Mouse (Mus musculus) heart, postnatal 0 days (tissue): ENCODE results near the gene Ppt1. TPM values are rescaled to one million over a fixed set of nuclear protein-coding genes. Genes with fewer than 3 reads are reported as not detected.

Experiments
- ATAC-seq: fragments of 200-750 bp; cut with Nextera tagmentation; 2 replicates; pipeline ENCODE4 v1.8.0; 2017; ENCODE audit warnings: low read depth, moderate number of reproducible peaks, moderate library complexity; ENCODE audit not compliant: insufficient read depth
- DNase-seq: peaks from one replicate; pipeline ENCODE4 v3.0.0-alpha.2; 2016; ENCODE audit warnings: low spot score
- H3K27ac ChIP-seq: fragments of 300-500 bp; sonication (generic); 2 replicates; pipeline ENCODE4 v1.5.1; 2014; ENCODE audit warnings: low read depth, mild to moderate bottlenecking
- H3K27me3 ChIP-seq: fragments of 300-500 bp; sonication (generic); 2 replicates; pipeline ENCODE4 v1.6.1; 2014; ENCODE audit warnings: low read length, mixed read lengths; ENCODE audit not compliant: control insufficient read depth, insufficient read depth
- H3K36me3 ChIP-seq: fragments of 300-500 bp; sonication (generic); replicated peaks from 2 replicates; pipeline ENCODE4 v1.6.1; 2014; ENCODE audit warnings: low read length, mixed read lengths; ENCODE audit not compliant: control insufficient read depth, insufficient read depth
- H3K4me1 ChIP-seq: fragments of 300-500 bp; sonication (generic); 2 replicates; pipeline ENCODE4 v1.6.1; 2014; ENCODE audit warnings: antibody characterized with exemption; ENCODE audit not compliant: control insufficient read depth, insufficient read depth
- H3K4me2 ChIP-seq: fragments of 300-500 bp; sonication (generic); 2 replicates; pipeline ENCODE4 v1.6.1; 2014; ENCODE audit warnings: low read depth, mild to moderate bottlenecking, low read length, moderate library complexity
- H3K4me3 ChIP-seq: fragments of 300-500 bp; sonication (generic); 2 replicates; pipeline ENCODE4 v1.5.1; 2014; ENCODE audit warnings: low read depth, low read length
- H3K9ac ChIP-seq: fragments of 300-500 bp; sonication (generic); replicated peaks from 2 replicates; pipeline ENCODE4 v1.6.1; 2014; ENCODE audit warnings: low read depth, low read length, mixed read lengths
- H3K9me3 ChIP-seq: fragments of 300-500 bp; sonication (generic); replicated peaks from 2 replicates; pipeline ENCODE4 v1.6.1; 2016; ENCODE audit warnings: low read length; ENCODE audit not compliant: control insufficient read depth
- CTCF ChIP-seq: IDR thresholded peaks from 2 replicates; pipeline ENCODE4 v1.5.1; 2016; ENCODE audit warnings: antibody characterized with exemption, control low read depth, low read depth
- EP300 ChIP-seq: IDR thresholded peaks from 2 replicates; pipeline ENCODE4 v1.6.1; 2016; ENCODE audit warnings: antibody characterized with exemption, low read depth
- WGBS: fragments of 180-500 bp; shearing (Covaris S2); extraction: QIAGEN DNeasy Blood & Tissue Kit; methylation state at CpG from one replicate; pipeline ENCODE4 v1.1.7; 2014; 5-methylcytosine and 5-hydroxymethylcytosine counted together
- polyA plus RNA-seq: library from polyadenylated mRNA; unstranded; fragments of >200 nt; fragmentation: Nextera tagmentation; extraction: Ambion mirVana; gene quantifications from 2 replicates; pipeline ENCODE4 v1.2.1, GENCODE M21; 2015
- total RNA-seq: library from RNA; depleted of rRNA; stranded (reverse); fragments of >200 nt; gene quantifications from 2 replicates; pipeline ENCODE4 v1.2.3, GENCODE M21; 2014; ENCODE audit warnings: low replicate concordance; rRNA removed

The Ppt1 gene
- total RNA-seq (30.0 and 37.8 TPM in 2 replicates), polyA plus RNA-seq (42.9 and 45.2 TPM in 2 replicates)

- peak within 1 kb of the TSS; percentile 54 for H3K27ac ChIP-seq
- ATAC-seq (peak; percentile 92), DNase-seq (peak; percentile 89)
- no peaks in the 10 kb centered on the region for H3K36me3 ChIP-seq
- H3K4me3 ChIP-seq = peak within 1 kb of the TSS; percentile 72
- H3K9me3 ChIP-seq = no peaks in the 10 kb centered on the region
- peaks cover 13% of the 10 kb centered on the region for H3K4me1 ChIP-seq
- WGBS = 4% methylated on average over 31 of the region's 31 CpGs
- no peaks in the 10 kb centered on the region for H3K27me3 ChIP-seq
- no peak for TF ChIP-seq EP300
- peak; percentile 29 for TF ChIP-seq CTCF
- peak within 1 kb of the TSS; percentile 87 for H3K4me2 ChIP-seq
- peak within 1 kb of the TSS; percentile 65 for H3K9ac ChIP-seq
Observed at GRCm38 (mm10) chr4:122835530-122836402, at the start of gene Ppt1. Gene Ppt1, plus strand, starts transcription at chr4:122836242.

DNA sequence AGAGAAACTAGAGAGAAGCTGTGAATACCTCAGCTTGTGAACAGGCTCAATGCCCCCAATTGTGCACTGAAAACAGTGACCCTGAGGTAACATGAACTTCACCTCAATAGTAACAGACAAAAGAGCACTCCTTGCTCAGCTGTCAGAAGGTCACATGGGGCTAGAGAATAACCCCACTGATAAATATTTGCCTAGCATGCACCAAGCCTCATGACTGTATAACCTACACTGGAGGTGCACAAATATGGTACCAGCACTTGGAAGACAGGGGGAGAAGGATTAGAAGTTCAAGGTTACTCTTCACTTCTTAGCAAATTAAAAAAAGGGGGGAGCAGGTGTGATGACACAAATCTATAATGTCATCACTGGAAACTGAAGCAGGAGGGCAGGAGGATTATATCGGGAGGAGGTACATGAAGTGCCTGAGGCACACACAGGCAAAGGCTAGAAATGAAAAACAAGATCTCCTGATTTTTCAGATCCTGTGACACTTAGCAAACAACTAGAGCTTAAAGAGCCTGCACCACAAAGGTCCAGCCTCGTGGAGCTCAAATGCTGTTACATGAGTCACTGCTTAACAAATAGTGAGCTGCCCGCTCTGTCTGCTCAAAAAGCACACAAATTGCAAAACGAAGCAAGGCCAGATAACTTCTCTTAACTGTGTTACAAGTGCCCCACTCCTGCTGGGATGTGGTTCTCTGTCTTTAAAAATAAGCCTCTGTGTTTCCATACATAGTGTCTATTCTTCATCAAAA is 46.5 kb upstream of the Ppt1 start:
- no peaks in the 10 kb centered on the region for H3K36me3 ChIP-seq
- H3K27ac ChIP-seq = no peak overlapping the region
- TF ChIP-seq CTCF (no peak), EP300 (no peak)
- WGBS = 68% methylated on average over 4 of the region's 4 CpGs
- DNase-seq (no peak), ATAC-seq (no peak)
- no peaks in the 10 kb centered on the region for H3K9me3 ChIP-seq
- no peak overlapping the region for H3K9ac ChIP-seq
- no peaks in the 10 kb centered on the region for H3K27me3 ChIP-seq
- no peak overlapping the region for H3K4me2 ChIP-seq
- H3K4me3 ChIP-seq = no peak overlapping the region
- no peaks in the 10 kb centered on the region for H3K4me1 ChIP-seq

DNA sequence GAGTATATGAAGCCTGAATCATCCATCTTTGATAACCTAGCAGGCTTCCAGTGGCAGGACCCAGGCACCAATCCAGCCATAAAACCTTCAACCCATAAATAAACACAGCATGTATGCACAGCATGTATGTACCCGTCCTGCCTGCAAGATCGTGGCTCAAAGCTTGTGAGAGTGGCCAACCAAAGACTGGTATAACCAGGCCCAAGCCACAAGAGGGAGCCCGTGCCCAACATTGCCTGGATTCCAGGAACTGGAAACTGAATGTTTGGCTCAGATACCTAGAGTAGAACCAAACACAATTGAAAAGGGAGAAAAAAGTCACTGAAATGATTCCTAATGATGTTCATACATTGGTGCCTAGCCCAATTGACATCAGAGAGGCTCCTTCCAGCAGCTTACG is 27.9 kb upstream of the Ppt1 start:
- no peaks in the 10 kb centered on the region for H3K36me3 ChIP-seq
- H3K4me1 ChIP-seq = no peaks in the 10 kb centered on the region
- H3K4me3 ChIP-seq = no peak overlapping the region
- H3K9me3 ChIP-seq = no peaks in the 10 kb centered on the region
- H3K4me2 ChIP-seq = no peak overlapping the region
- peak; percentile 57; the same call in 1 of the 2 replicates for ATAC-seq
- DNase-seq = peak; percentile 59
- no peaks in the 10 kb centered on the region for H3K27me3 ChIP-seq
- TF ChIP-seq EP300 = no peak
- peak; percentile 91 for TF ChIP-seq CTCF
- no peak overlapping the region for H3K27ac ChIP-seq
- H3K9ac ChIP-seq = no peak overlapping the region
- WGBS = 18% methylated on average over 4 of the region's 4 CpGs

GRCm38 (mm10) chr4:122811180-122811579 is 24.9 kb upstream of the Ppt1 start:
- 43% methylated on average over 1 of the region's 1 CpGs for WGBS
- Histone ChIP-seq H3K27ac (no peak overlapping the region), H3K36me3 (no peaks in the 10 kb centered on the region), H3K4me1 (no peaks in the 10 kb centered on the region), H3K4me3 (no peak overlapping the region), H3K4me2 (no peak overlapping the region), H3K9ac (no peak overlapping the region), H3K27me3 (no peaks in the 10 kb centered on the region), H3K9me3 (no peaks in the 10 kb centered on the region)
- DNase-seq (no peak), ATAC-seq (no peak)
- no peak for TF ChIP-seq EP300
- no peak for TF ChIP-seq CTCF

DNA sequence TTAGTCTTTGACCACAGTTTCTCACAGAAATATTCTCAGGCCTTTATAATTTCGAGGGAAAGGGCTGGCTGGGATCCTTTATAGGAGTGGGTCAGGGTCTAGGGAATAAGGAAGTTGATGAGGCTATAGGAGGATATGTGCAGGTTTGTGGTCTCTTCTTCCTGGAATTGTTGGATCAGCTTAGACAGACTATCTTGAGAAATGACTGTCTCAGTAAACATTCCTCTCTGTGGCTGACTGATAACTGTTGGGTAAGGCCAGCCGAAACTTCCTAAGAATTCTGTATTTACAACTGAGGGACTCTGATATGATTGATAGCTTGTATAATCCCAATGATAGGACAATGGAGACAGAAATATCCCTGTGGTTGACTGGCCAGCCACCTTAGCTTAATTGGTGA is 24.2 kb upstream of the Ppt1 start:
- no peaks in the 10 kb centered on the region for H3K36me3 ChIP-seq
- no peak overlapping the region for H3K4me2 ChIP-seq
- WGBS = 47% methylated on average over 2 of the region's 2 CpGs
- no peak overlapping the region for H3K4me3 ChIP-seq
- no peak for ATAC-seq
- no peak overlapping the region for H3K27ac ChIP-seq
- H3K9me3 ChIP-seq = no peaks in the 10 kb centered on the region
- no peaks in the 10 kb centered on the region for H3K4me1 ChIP-seq
- H3K27me3 ChIP-seq = no peaks in the 10 kb centered on the region
- H3K9ac ChIP-seq = no peak overlapping the region
- no peak for TF ChIP-seq CTCF
- TF ChIP-seq EP300 = no peak
- no peak for DNase-seq
